ENCODE assay signal across 9 mouse cellular contexts in genomic region chr6:136857873-136858260, GRCm38 (mm10). TPM values are rescaled to one million over a fixed set of nuclear protein-coding genes. Genes with fewer than 3 reads are reported as not detected.
DNase-seq lines count a peak whose midpoint lies in the region; ATAC-seq lines count a peak whose summit lies in the region.
"Had no signal": no experiment of that assay in that cellular context is flagged by ENCODE, and none has a peak within 500 bp of the region (broad histone marks: within the 10 kb centered on the region; RNA-seq: fewer than 3 reads in every experiment).

No protein-coding gene starts in this region.

- peak; percentile 62 for DNase-seq in ovary, adult 18-20 months (ENCODE audit: low spot score)
- no peak for DNase-seq in ovary, postnatal 14 days (ENCODE audit: low spot score)
- no peak for DNase-seq in midbrain, embryonic 11.5 days (ENCODE audit: low spot score, missing footprints)
- DNase-seq: cerebellum, adult 11 months had no signal

- WGBS in heart, embryonic 14.5 days: 6% methylated on average over 11 of the region's 11 CpGs
- WGBS in limb, embryonic 13.5 days: 21% methylated on average over 11 of the region's 11 CpGs
- 8% methylated on average over 11 of the region's 11 CpGs for WGBS in stomach, embryonic 14.5 days
- 74% methylated on average over 11 of the region's 11 CpGs for WGBS in forebrain, embryonic 13.5 days
- 67% methylated on average over 11 of the region's 11 CpGs for WGBS in midbrain, embryonic 15.5 days
- 71% methylated on average over 11 of the region's 11 CpGs for WGBS in midbrain, embryonic 11.5 days

- H3K9ac ChIP-seq in heart, embryonic 14.5 days (ENCODE audit: low read length): peak overlapping the region; percentile 70
- H3K9ac ChIP-seq in limb, embryonic 13.5 days: peak overlapping the region; percentile 35; the same call in 1 of the 2 replicates
- H3K9ac ChIP-seq in stomach, embryonic 14.5 days (replicated peaks; ENCODE audit: low read depth, low read length): peak overlapping the region; percentile 7; the same call in 1 of the 2 replicates
- no peak overlapping the region for H3K9ac ChIP-seq in forebrain, embryonic 13.5 days
- no peak overlapping the region for H3K9ac ChIP-seq in midbrain, embryonic 15.5 days
- no peak overlapping the region for H3K9ac ChIP-seq in midbrain, embryonic 11.5 days (ENCODE audit: low read length)

- peak overlapping the region; percentile 89 to 93 for H3K27ac ChIP-seq in heart, embryonic 14.5 days (replicated peaks in 1 of 2; ENCODE audit: control insufficient read depth in 1 of 2, insufficient read depth in 1 of 2, low read depth in 2 of 2, low read length in 2 of 2)
- H3K27ac ChIP-seq in limb, embryonic 13.5 days: peak overlapping the region; percentile 39; the same call in 1 of the 2 replicates
- peak overlapping the region; percentile 89 for H3K27ac ChIP-seq in stomach, embryonic 14.5 days (ENCODE audit: low read length)
- H3K27ac ChIP-seq in forebrain, embryonic 13.5 days: no peak overlapping the region
- H3K27ac ChIP-seq in midbrain, embryonic 15.5 days: no peak overlapping the region
- H3K27ac ChIP-seq in midbrain, embryonic 11.5 days (ENCODE audit: low read depth, low read length): no peak overlapping the region

- H3K4me2 ChIP-seq in heart, embryonic 14.5 days (ENCODE audit: low read length): peak overlapping the region; percentile 65
- peak overlapping the region; percentile 31 for H3K4me2 ChIP-seq in limb, embryonic 13.5 days (replicated peaks)
- H3K4me2 ChIP-seq in stomach, embryonic 14.5 days (replicated peaks; ENCODE audit: low read depth, low read length): peak overlapping the region; percentile 33
- no peak overlapping the region for H3K4me2 ChIP-seq in forebrain, embryonic 13.5 days
- H3K4me2 ChIP-seq in midbrain, embryonic 15.5 days: no peak overlapping the region
- no peak overlapping the region for H3K4me2 ChIP-seq in midbrain, embryonic 11.5 days

- H3K36me3 ChIP-seq in heart, embryonic 14.5 days (ENCODE audit: control insufficient read depth, insufficient read depth, low read length): no peaks in the 10 kb centered on the region
- no peaks in the 10 kb centered on the region for H3K36me3 ChIP-seq in limb, embryonic 13.5 days
- H3K36me3 ChIP-seq in stomach, embryonic 14.5 days (ENCODE audit: control insufficient read depth, insufficient read depth, low read length): no peaks in the 10 kb centered on the region
- H3K36me3 ChIP-seq in forebrain, embryonic 13.5 days (ENCODE audit: poor library complexity, severe bottlenecking): no peaks in the 10 kb centered on the region
- H3K36me3 ChIP-seq in midbrain, embryonic 15.5 days (replicated peaks): no peaks in the 10 kb centered on the region
- no peaks in the 10 kb centered on the region for H3K36me3 ChIP-seq in midbrain, embryonic 11.5 days (ENCODE audit: control insufficient read depth, insufficient read depth, low read length)

- no peaks in the 10 kb centered on the region for H3K9me3 ChIP-seq in heart, embryonic 14.5 days (ENCODE audit: control insufficient read depth, low read length)
- no peaks in the 10 kb centered on the region for H3K9me3 ChIP-seq in limb, embryonic 13.5 days
- H3K9me3 ChIP-seq in stomach, embryonic 14.5 days (ENCODE audit: control insufficient read depth, low read depth, low read length): no peaks in the 10 kb centered on the region
- H3K9me3 ChIP-seq in forebrain, embryonic 13.5 days (replicated peaks): no peaks in the 10 kb centered on the region
- no peaks in the 10 kb centered on the region for H3K9me3 ChIP-seq in midbrain, embryonic 15.5 days
- no peaks in the 10 kb centered on the region for H3K9me3 ChIP-seq in midbrain, embryonic 11.5 days (ENCODE audit: control insufficient read depth, low read length)

- H3K4me1 ChIP-seq in heart, embryonic 14.5 days (ENCODE audit: control insufficient read depth in 2 of 2, insufficient read depth in 2 of 2, low read length in 2 of 2): peaks cover 31 to 44% of the 10 kb centered on the region in 2 experiments
- H3K4me1 ChIP-seq in limb, embryonic 13.5 days: peaks cover 30% of the 10 kb centered on the region
- H3K4me1 ChIP-seq in stomach, embryonic 14.5 days (ENCODE audit: control insufficient read depth, insufficient read depth, low read length): peaks cover 19% of the 10 kb centered on the region
- peaks cover 2% of the 10 kb centered on the region; the same call in 1 of the 2 replicates for H3K4me1 ChIP-seq in forebrain, embryonic 13.5 days
- peaks cover under 1% of the 10 kb centered on the region; the same call in 1 of the 2 replicates for H3K4me1 ChIP-seq in midbrain, embryonic 15.5 days
- no peaks in the 10 kb centered on the region for H3K4me1 ChIP-seq in midbrain, embryonic 11.5 days (ENCODE audit: control insufficient read depth, insufficient read depth, low read length)

- peak; percentile 66 for ATAC-seq in heart, embryonic 14.5 days (ENCODE audit: insufficient number of reproducible peaks, insufficient read depth, low FRiP score, low read depth)
- ATAC-seq in limb, embryonic 13.5 days (ENCODE audit: low FRiP score, low read depth): no peak
- 0 out of 2 replicates have a peak, but pooled peaks have one; percentile 29 for ATAC-seq in stomach, embryonic 14.5 days (ENCODE audit: insufficient number of reproducible peaks, insufficient read depth, low FRiP score, low read depth)
- ATAC-seq in forebrain, embryonic 13.5 days: no peak
- no peak for ATAC-seq in midbrain, embryonic 15.5 days (replicated peaks)
- no peak for ATAC-seq in midbrain, embryonic 11.5 days (ENCODE audit: low FRiP score)

- peak overlapping the region; percentile 36 to 38 for H3K4me3 ChIP-seq in heart, embryonic 14.5 days (ENCODE audit: control insufficient read depth in 1 of 2, insufficient read depth in 1 of 2, low read depth in 1 of 2, low read length in 2 of 2)
- H3K4me3 ChIP-seq in limb, embryonic 13.5 days: no peak overlapping the region
- 0 out of 2 replicates have a peak overlapping the region, but pooled peaks have one; percentile 5 for H3K4me3 ChIP-seq in stomach, embryonic 14.5 days (ENCODE audit: low read depth, low read length)
- H3K4me3 ChIP-seq in forebrain, embryonic 13.5 days: no peak overlapping the region
- H3K4me3 ChIP-seq in midbrain, embryonic 15.5 days: no peak overlapping the region
- H3K4me3 ChIP-seq in midbrain, embryonic 11.5 days (ENCODE audit: low read depth, low read length): no peak overlapping the region

- H3K27me3 ChIP-seq in heart, embryonic 14.5 days (ENCODE audit: control insufficient read depth, insufficient read depth, low read length): no peaks in the 10 kb centered on the region
- no peaks in the 10 kb centered on the region for H3K27me3 ChIP-seq in limb, embryonic 13.5 days
- no peaks in the 10 kb centered on the region for H3K27me3 ChIP-seq in stomach, embryonic 14.5 days (ENCODE audit: control insufficient read depth, insufficient read depth, low read length)
- H3K27me3 ChIP-seq in forebrain, embryonic 13.5 days: no peaks in the 10 kb centered on the region
- no peaks in the 10 kb centered on the region for H3K27me3 ChIP-seq in midbrain, embryonic 15.5 days (replicated peaks)
- no peaks in the 10 kb centered on the region for H3K27me3 ChIP-seq in midbrain, embryonic 11.5 days (ENCODE audit: control insufficient read depth, insufficient read depth, low read length)

RNA-seq across cellular contexts. Expression of gene Art4, which starts 0.3 kb away (rescaled TPM):
- polyA plus RNA-seq in heart, embryonic 14.5 days (2014; fragmentation: Nextera tagmentation; extraction: Ambion mirVana): 9.5 and 11.2 TPM in 2 replicates
- 2.3 and 3.1 TPM in 2 replicates for polyA plus RNA-seq in limb, embryonic 13.5 days (2015; fragmentation: Nextera tagmentation; extraction: Ambion mirVana)
- polyA plus RNA-seq in stomach, embryonic 14.5 days (2014; fragmentation: Nextera tagmentation; extraction: Ambion mirVana): 4.4 and 5.5 TPM in 2 replicates
- 0.08 TPM in 1 of 2 replicates, not detected in the other for polyA plus RNA-seq in forebrain, embryonic 13.5 days (2015; fragmentation: Nextera tagmentation; extraction: Ambion mirVana)
- polyA plus RNA-seq in midbrain, embryonic 15.5 days (2015; fragmentation: Nextera tagmentation; extraction: Ambion mirVana): 0.14 and 0.24 TPM in 2 replicates
- 0.90 and 0.94 TPM in 2 replicates for polyA plus RNA-seq in midbrain, embryonic 11.5 days (2014; fragmentation: Nextera tagmentation; extraction: Ambion mirVana)

RNA-seq across cellular contexts. Expression of gene Mgp, which starts 17.8 kb away (rescaled TPM):
- 457 and 563 TPM in 2 replicates for polyA plus RNA-seq in heart, embryonic 14.5 days (2014; fragmentation: Nextera tagmentation; extraction: Ambion mirVana)
- polyA plus RNA-seq in limb, embryonic 13.5 days (2015; fragmentation: Nextera tagmentation; extraction: Ambion mirVana): 180 and 183 TPM in 2 replicates
- 229 and 247 TPM in 2 replicates for polyA plus RNA-seq in stomach, embryonic 14.5 days (2014; fragmentation: Nextera tagmentation; extraction: Ambion mirVana)
- 3.0 and 3.3 TPM in 2 replicates for polyA plus RNA-seq in forebrain, embryonic 13.5 days (2015; fragmentation: Nextera tagmentation; extraction: Ambion mirVana)
- polyA plus RNA-seq in midbrain, embryonic 15.5 days (2015; fragmentation: Nextera tagmentation; extraction: Ambion mirVana): 14.8 and 15.4 TPM in 2 replicates
- polyA plus RNA-seq in midbrain, embryonic 11.5 days (2014; fragmentation: Nextera tagmentation; extraction: Ambion mirVana): 1.6 and 2.4 TPM in 2 replicates

RNA-seq across cellular contexts. Expression of gene Smco3, which starts 22.6 kb away (rescaled TPM):
- not detected in 2 replicates for polyA plus RNA-seq in heart, embryonic 14.5 days (2014; fragmentation: Nextera tagmentation; extraction: Ambion mirVana)
- polyA plus RNA-seq in limb, embryonic 13.5 days (2015; fragmentation: Nextera tagmentation; extraction: Ambion mirVana): 1.2 and 1.7 TPM in 2 replicates
- polyA plus RNA-seq in stomach, embryonic 14.5 days (2014; fragmentation: Nextera tagmentation; extraction: Ambion mirVana): 1.9 and 2.3 TPM in 2 replicates
- polyA plus RNA-seq in forebrain, embryonic 13.5 days (2015; fragmentation: Nextera tagmentation; extraction: Ambion mirVana): not detected in 2 replicates
- polyA plus RNA-seq in midbrain, embryonic 15.5 days (2015; fragmentation: Nextera tagmentation; extraction: Ambion mirVana): 0.66 and 1.3 TPM in 2 replicates
- polyA plus RNA-seq in midbrain, embryonic 11.5 days (2014; fragmentation: Nextera tagmentation; extraction: Ambion mirVana): 0.12 and 0.21 TPM in 2 replicates

RNA-seq across cellular contexts. Expression of gene Wbp11, which starts 29.8 kb away (rescaled TPM):
- polyA plus RNA-seq in heart, embryonic 14.5 days (2014; fragmentation: Nextera tagmentation; extraction: Ambion mirVana): 67.7 and 69.5 TPM in 2 replicates
- polyA plus RNA-seq in limb, embryonic 13.5 days (2015; fragmentation: Nextera tagmentation; extraction: Ambion mirVana): 110 and 114 TPM in 2 replicates
- 103 and 109 TPM in 2 replicates for polyA plus RNA-seq in stomach, embryonic 14.5 days (2014; fragmentation: Nextera tagmentation; extraction: Ambion mirVana)
- polyA plus RNA-seq in forebrain, embryonic 13.5 days (2015; fragmentation: Nextera tagmentation; extraction: Ambion mirVana): 94.5 and 98.8 TPM in 2 replicates
- 74.2 and 79.3 TPM in 2 replicates for polyA plus RNA-seq in midbrain, embryonic 15.5 days (2015; fragmentation: Nextera tagmentation; extraction: Ambion mirVana)
- polyA plus RNA-seq in midbrain, embryonic 11.5 days (2014; fragmentation: Nextera tagmentation; extraction: Ambion mirVana): 149 and 154 TPM in 2 replicates

RNA-seq across cellular contexts. Expression of gene BC049715, which starts 30.4 kb away (rescaled TPM):
- polyA plus RNA-seq in heart, embryonic 14.5 days (2014; fragmentation: Nextera tagmentation; extraction: Ambion mirVana): 1.1 and 2.3 TPM in 2 replicates
- 1.8 and 2.2 TPM in 2 replicates for polyA plus RNA-seq in limb, embryonic 13.5 days (2015; fragmentation: Nextera tagmentation; extraction: Ambion mirVana)
- polyA plus RNA-seq in stomach, embryonic 14.5 days (2014; fragmentation: Nextera tagmentation; extraction: Ambion mirVana): 1.7 and 2.5 TPM in 2 replicates
- polyA plus RNA-seq in forebrain, embryonic 13.5 days (2015; fragmentation: Nextera tagmentation; extraction: Ambion mirVana): 0.85 and 1.9 TPM in 2 replicates
- polyA plus RNA-seq in midbrain, embryonic 15.5 days (2015; fragmentation: Nextera tagmentation; extraction: Ambion mirVana): 1.5 and 1.8 TPM in 2 replicates
- polyA plus RNA-seq in midbrain, embryonic 11.5 days (2014; fragmentation: Nextera tagmentation; extraction: Ambion mirVana): 1.1 and 1.2 TPM in 2 replicates

Comparison
In these comparisons a context has a peak if more than half of its experiments do, and no peak if none do; other contexts are left out.
1. ATAC-seq: peak in heart, embryonic 14.5 days (single experiment) and stomach, embryonic 14.5 days (single experiment); none in limb, embryonic 13.5 days (single experiment), forebrain, embryonic 13.5 days (single experiment), midbrain, embryonic 15.5 days (single experiment) and midbrain, embryonic 11.5 days (single experiment).
2. H3K27ac ChIP-seq: peak in heart, embryonic 14.5 days (2 of 2), limb, embryonic 13.5 days (single experiment) and stomach, embryonic 14.5 days (single experiment); none in forebrain, embryonic 13.5 days (single experiment), midbrain, embryonic 15.5 days (single experiment) and midbrain, embryonic 11.5 days (single experiment).
3. H3K4me2 ChIP-seq: peak in heart, embryonic 14.5 days (single experiment), limb, embryonic 13.5 days (single experiment) and stomach, embryonic 14.5 days (single experiment); none in forebrain, embryonic 13.5 days (single experiment), midbrain, embryonic 15.5 days (single experiment) and midbrain, embryonic 11.5 days (single experiment).
4. H3K4me3 ChIP-seq: peak in heart, embryonic 14.5 days (2 of 2) and stomach, embryonic 14.5 days (single experiment); none in limb, embryonic 13.5 days (single experiment), forebrain, embryonic 13.5 days (single experiment), midbrain, embryonic 15.5 days (single experiment) and midbrain, embryonic 11.5 days (single experiment).
5. H3K9ac ChIP-seq: peak in heart, embryonic 14.5 days (single experiment), limb, embryonic 13.5 days (single experiment) and stomach, embryonic 14.5 days (single experiment); none in forebrain, embryonic 13.5 days (single experiment), midbrain, embryonic 15.5 days (single experiment) and midbrain, embryonic 11.5 days (single experiment).
6. RNA of gene Mgp, which starts 17.8 kb away (polyA plus RNA-seq): 457 to 563 TPM in heart, embryonic 14.5 days, 229 to 247 TPM in stomach, embryonic 14.5 days and 180 to 183 TPM in limb, embryonic 13.5 days; 14.8 to 15.4 TPM in midbrain, embryonic 15.5 days, 3.0 to 3.3 TPM in forebrain, embryonic 13.5 days and 1.6 to 2.4 TPM in midbrain, embryonic 11.5 days; every median in the first group is over 10 times any median in the second.